Mouse (Mus musculus) cerebellum, adult 2 months (tissue): ENCODE measurements around the gene Exoc3l.

Experiments used
- CTCF ChIP-seq: fragments of 200-500 bp; IDR thresholded peaks from 2 replicates; pipeline ENCODE4 v1.5.1; 2011; ENCODE audit warnings: low read depth, mild to moderate bottlenecking, control low read depth, low read length, moderate library complexity, borderline replicate concordance; ENCODE audit not compliant: insufficient read depth
- POLR2A ChIP-seq: fragments of 200-500 bp; IDR thresholded peaks from 2 replicates; pipeline ENCODE4 v1.6.1; 2011; ENCODE audit warnings: low read length, control low read depth, borderline replicate concordance; ENCODE audit not compliant: insufficient read depth

DNA sequence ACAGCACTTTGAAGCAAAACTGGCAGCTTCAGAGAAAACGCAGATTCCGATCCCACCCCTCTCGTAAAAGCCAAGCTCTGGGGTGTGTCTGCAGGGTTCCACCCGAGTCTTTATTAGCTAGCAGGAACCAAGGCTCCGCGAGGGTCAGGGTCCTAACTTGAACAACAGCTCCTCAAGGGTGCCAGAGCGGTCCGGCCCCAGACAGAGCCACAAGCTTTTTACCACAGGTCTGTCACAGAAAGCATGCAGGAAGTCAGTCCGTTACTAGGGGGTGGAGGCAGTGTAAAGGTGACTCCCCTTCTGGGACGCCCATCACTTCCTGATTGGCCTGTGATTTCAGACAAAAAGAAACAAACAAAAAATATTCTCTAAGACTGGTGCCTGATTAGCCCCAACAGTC lies 30.8 kb downstream of the Exoc3l start:
- no peak for TF ChIP-seq POLR2A
- no peak for TF ChIP-seq CTCF
